Mouse (Mus musculus) macrophage (primary cell): Measurements from ENCODE around the gene Srpk2. TPM values are rescaled to one million over a fixed set of nuclear protein-coding genes. Genes with fewer than 3 reads are reported as not detected.
"Not testable (repeated sequence)": the region's sequence is repeated elsewhere in the genome, so short reads cannot be mapped to it uniquely, and the experiment has no call there.

Experiments used
- H3K27ac ChIP-seq: fragments of 350-480 bp; formaldehyde crosslinking; 2 replicates; pipeline ENCODE4 v1.9.0; 2021
- H3K36me3 ChIP-seq: fragments of 350-480 bp; formaldehyde crosslinking; 2 replicates; pipeline ENCODE4 v1.9.0; 2021; ENCODE audit errors: inconsistent target
- H3K4me3 ChIP-seq: fragments of 350-480 bp; formaldehyde crosslinking; 2 replicates; pipeline ENCODE4 v1.9.0; 2021; ENCODE audit errors: inconsistent target
- H3K79me2 ChIP-seq: fragments of 350-480 bp; formaldehyde crosslinking; 2 replicates; pipeline ENCODE4 v1.9.0; 2021; ENCODE audit errors: inconsistent target
- WGBS: methylation state at CpG from one replicate; pipeline ENCODE4 v1.1.7; 2026; ENCODE audit warnings: inconsistent platforms; ENCODE audit not compliant: missing documents; 5-methylcytosine and 5-hydroxymethylcytosine counted together
- polyA plus RNA-seq: library from polyadenylated mRNA; stranded (reverse); fragments of 250-400 nt; gene quantifications from 3 replicates; pipeline ENCODE4 v1.2.4, GENCODE M21; 2018; ENCODE audit warnings: inconsistent platforms

Srpk2 gene
- polyA plus RNA-seq, 1 experiment from 2014 or later = 20.3 TPM

GRCm38 (mm10) chr5:23461688-23462087, 222.7 kb downstream of the Srpk2 start:
- Histone ChIP-seq H3K27ac (no peak overlapping the region), H3K4me3 (no peak overlapping the region), H3K79me2 (peaks cover 100% of the 10 kb centered on the region), H3K36me3 (peaks cover 25% of the 10 kb centered on the region)
- 30% methylated on average over 2 of the region's 2 CpGs for WGBS

- Histone ChIP-seq H3K79me2 (peaks cover 100% of the 10 kb centered on the region), H3K36me3 (peaks cover 24% of the 10 kb centered on the region)
- not testable (repeated sequence) for H3K4me3 ChIP-seq, H3K27ac ChIP-seq
- 86% methylated on average over 1 of the region's 2 CpGs for WGBS
These were observed 230.9 kb downstream of the Srpk2 start for GRCm38 (mm10) chr5:23453561-23453960.

Other genes with a start within 250 kb of the Srpk2 start
- 3.6 to 17.8 TPM (median 7.1 TPM) in 3 replicates for gene Pus7, start 99.1 kb upstream of the Srpk2 start, polyA plus RNA-seq
- gene Rint1, start 103.1 kb upstream of the Srpk2 start, polyA plus RNA-seq = 5.2 to 8.4 TPM (median 6.9 TPM) in 3 replicates
- gene Tomm7, start 159.5 kb upstream of the Srpk2 start, polyA plus RNA-seq = 30.7 to 70.1 TPM (median 68.5 TPM) in 3 replicates